Mouse (Mus musculus) small intestine, adult 2 months (tissue): ENCODE measurements around the gene Ube4b. TPM values are rescaled to one million over a fixed set of nuclear protein-coding genes. Genes with fewer than 3 reads are reported as not detected.

Experiments used
- H3K27ac ChIP-seq: fragments of 200-500 bp; 2 replicates; pipeline ENCODE4 v1.5.1; 2012; ENCODE audit warnings: low read depth, low read length, control low read depth, inconsistent platforms; ENCODE audit not compliant: insufficient read depth
- H3K27me3 ChIP-seq: fragments of 200-500 bp; 2 replicates; pipeline ENCODE4 v1.6.1; 2012; ENCODE audit warnings: mild to moderate bottlenecking, moderate library complexity, low read length, inconsistent platforms; ENCODE audit not compliant: control insufficient read depth, insufficient read depth
- H3K36me3 ChIP-seq: fragments of 200-500 bp; 2 replicates; pipeline ENCODE4 v1.6.1; 2012; ENCODE audit warnings: mild to moderate bottlenecking, low read length, control low read depth, inconsistent platforms; ENCODE audit not compliant: control insufficient read depth, insufficient read depth
- H3K4me1 ChIP-seq: fragments of 200-500 bp; 2 replicates; pipeline ENCODE4 v1.6.1; 2012; ENCODE audit warnings: low read length, inconsistent platforms, mixed read lengths; ENCODE audit not compliant: control insufficient read depth, insufficient read depth, insufficient read length
- H3K4me3 ChIP-seq: fragments of 200-500 bp; 2 replicates; pipeline ENCODE4 v1.5.1; 2012; ENCODE audit warnings: low read depth, mild to moderate bottlenecking, control low read depth, inconsistent platforms, low read length, moderate library complexity
- CTCF ChIP-seq: fragments of 200-500 bp; IDR thresholded peaks from 2 replicates; pipeline ENCODE4 v1.5.1; 2012; ENCODE audit warnings: low read depth, mild to moderate bottlenecking, control low read depth, inconsistent platforms, low read length, moderate library complexity, mixed read lengths; ENCODE audit not compliant: insufficient replicate concordance, insufficient read length; ENCODE audit errors: extremely low read depth
- POLR2A ChIP-seq: fragments of 200-500 bp; IDR thresholded peaks from 2 replicates; pipeline ENCODE4 v1.6.1; 2012; ENCODE audit warnings: low read depth, mild to moderate bottlenecking, control low read depth, inconsistent platforms, low read length, moderate library complexity
- WGBS: fragments of 180-500 bp; shearing (Covaris S2); methylation state at CpG from one replicate; pipeline ENCODE4 v1.1.7; 2018; 5-methylcytosine and 5-hydroxymethylcytosine counted together
- polyA plus RNA-seq: library from polyadenylated mRNA; depleted of rRNA; stranded (reverse); fragments of >200 nt; gene quantifications from 2 replicates; pipeline ENCODE4 v1.2.3, GENCODE M21; 2012

The Ube4b gene
- polyA plus RNA-seq, 1 experiment, result 115 TPM

DNA sequence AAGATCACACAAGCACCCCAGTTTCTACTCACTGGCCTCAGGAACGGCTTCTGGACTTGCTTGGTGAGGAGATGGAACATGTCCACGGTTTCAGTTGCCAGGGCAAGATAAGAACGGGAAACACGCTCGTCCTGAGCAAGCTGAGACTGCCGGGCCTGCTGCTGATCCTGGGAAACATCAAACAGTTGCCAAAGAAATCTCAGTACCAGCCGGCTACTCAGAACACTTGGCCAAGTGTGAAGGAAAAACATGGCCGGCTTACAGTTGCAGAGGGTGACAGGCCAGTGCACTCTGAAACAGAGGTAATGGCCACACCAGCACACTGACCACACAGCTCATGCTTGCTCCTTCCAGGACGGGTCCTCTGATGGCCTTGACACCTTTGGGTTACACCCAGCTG is 89.2 kb downstream of the Ube4b start:
- Histone ChIP-seq H3K4me3 (no peak overlapping the region), H3K27me3 (no peaks in the 10 kb centered on the region), H3K36me3 (peaks cover 59% of the 10 kb centered on the region), H3K27ac (no peak overlapping the region), H3K4me1 (peaks cover 1% of the 10 kb centered on the region; the same call in 1 of the 2 replicates)
- no peak for TF ChIP-seq POLR2A
- TF ChIP-seq CTCF, result no peak
- 72% methylated on average over 9 of the region's 9 CpGs for WGBS

DNA sequence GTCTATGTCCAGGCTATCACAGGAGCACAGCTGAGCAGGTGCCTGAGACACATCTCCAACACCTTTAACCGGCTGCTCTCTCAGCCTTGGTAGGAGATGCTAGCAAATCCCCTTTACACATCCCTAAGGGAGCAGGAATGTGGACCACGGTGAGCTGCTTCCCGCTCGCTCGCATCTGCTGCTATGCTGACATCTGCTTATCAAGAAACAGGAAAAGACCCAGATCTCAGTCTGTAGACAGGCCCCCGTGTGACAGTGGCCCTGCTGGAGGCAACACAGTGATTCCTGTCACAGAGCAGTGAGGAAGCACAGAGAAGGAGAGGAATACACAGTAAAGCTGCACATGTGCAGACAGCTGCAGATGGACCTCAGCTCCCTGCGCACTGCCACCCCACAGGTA is 90.2 kb downstream of the Ube4b start:
- peaks cover 1% of the 10 kb centered on the region; the same call in 1 of the 2 replicates for H3K4me1 ChIP-seq
- no peak overlapping the region for H3K27ac ChIP-seq
- no peak for TF ChIP-seq POLR2A
- TF ChIP-seq CTCF, result no peak
- no peaks in the 10 kb centered on the region for H3K27me3 ChIP-seq
- no peak overlapping the region for H3K4me3 ChIP-seq
- H3K36me3 ChIP-seq, result peaks cover 59% of the 10 kb centered on the region
- WGBS, result 89% methylated on average over 7 of the region's 7 CpGs

DNA sequence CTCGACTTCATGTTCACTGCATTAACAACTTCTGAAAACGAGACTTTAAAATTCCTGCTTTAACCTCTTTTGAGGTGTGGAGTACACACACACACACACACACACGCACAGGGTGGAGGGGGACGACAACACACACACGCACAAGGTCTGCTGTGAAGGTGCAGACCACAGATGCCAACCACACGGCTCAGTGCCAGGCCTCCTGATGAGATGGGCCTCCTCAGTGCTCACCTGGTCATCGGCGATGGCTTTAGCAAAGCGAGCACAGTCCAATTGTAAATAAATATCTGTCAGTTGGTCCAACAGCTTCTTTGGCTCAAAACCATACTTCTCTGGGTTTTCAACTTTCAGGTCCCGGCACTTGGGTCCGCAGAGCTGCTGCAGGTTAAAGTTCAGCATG is 91.7 kb downstream of the Ube4b start:
- no peaks in the 10 kb centered on the region for H3K27me3 ChIP-seq
- peaks cover 65% of the 10 kb centered on the region for H3K36me3 ChIP-seq
- H3K4me1 ChIP-seq, result no peaks in the 10 kb centered on the region
- no peak overlapping the region for H3K27ac ChIP-seq
- WGBS, result 94% methylated on average over 11 of the region's 11 CpGs
- TF ChIP-seq POLR2A, result no peak
- no peak for TF ChIP-seq CTCF
- no peak overlapping the region for H3K4me3 ChIP-seq

DNA sequence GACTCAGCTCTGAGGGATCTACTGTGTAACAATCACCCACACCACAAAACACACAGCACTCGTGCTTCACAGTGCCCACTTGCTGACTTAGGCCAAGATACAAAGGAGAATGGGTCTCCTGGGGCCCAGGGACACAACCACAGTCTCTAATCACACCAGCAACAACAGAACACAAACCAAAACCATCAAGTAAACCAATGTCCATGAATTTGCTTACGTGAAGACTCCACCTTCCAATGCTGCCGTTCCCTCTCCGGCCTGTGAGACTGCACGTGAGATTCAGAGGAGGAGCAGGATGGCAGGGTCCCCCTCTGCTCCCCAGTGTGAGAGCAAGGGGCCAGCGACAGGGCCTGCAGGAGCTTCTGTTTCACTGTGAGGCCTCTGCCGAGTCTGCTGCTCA is 93.8 kb downstream of the Ube4b start:
- 88% methylated on average over 7 of the region's 7 CpGs for WGBS
- Histone ChIP-seq H3K27ac (no peak overlapping the region), H3K4me3 (no peak overlapping the region), H3K27me3 (no peaks in the 10 kb centered on the region), H3K4me1 (no peaks in the 10 kb centered on the region), H3K36me3 (peaks cover 71% of the 10 kb centered on the region)
- no peak for TF ChIP-seq CTCF

DNA sequence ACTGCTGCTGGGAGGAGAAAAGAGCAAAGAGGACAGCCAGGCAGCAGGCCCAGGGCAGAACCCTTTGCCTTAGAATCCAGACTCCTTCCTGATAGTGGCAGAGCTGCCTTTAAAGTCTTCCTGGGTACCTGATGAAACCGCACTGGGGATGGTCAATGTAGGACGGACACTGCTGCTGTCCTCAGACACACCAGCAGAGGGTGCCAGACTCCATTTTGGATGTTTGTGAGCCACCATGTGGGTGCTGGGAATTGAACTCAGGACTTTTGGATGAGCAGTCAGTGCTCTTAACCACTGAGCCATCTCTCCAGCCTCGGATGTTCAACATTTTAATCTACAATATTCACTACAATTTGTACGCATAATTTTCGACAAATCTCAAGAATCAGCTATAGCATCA is 96.1 kb downstream of the Ube4b start:
- WGBS, result 94% methylated on average over 5 of the region's 5 CpGs
- Histone ChIP-seq H3K4me3 (no peak overlapping the region), H3K4me1 (no peaks in the 10 kb centered on the region), H3K27me3 (no peaks in the 10 kb centered on the region), H3K36me3 (peaks cover 56% of the 10 kb centered on the region), H3K27ac (no peak overlapping the region)
- TF ChIP-seq POLR2A, result no peak
- peak; percentile 36; the same call in 1 of the 2 replicates for TF ChIP-seq CTCF

DNA sequence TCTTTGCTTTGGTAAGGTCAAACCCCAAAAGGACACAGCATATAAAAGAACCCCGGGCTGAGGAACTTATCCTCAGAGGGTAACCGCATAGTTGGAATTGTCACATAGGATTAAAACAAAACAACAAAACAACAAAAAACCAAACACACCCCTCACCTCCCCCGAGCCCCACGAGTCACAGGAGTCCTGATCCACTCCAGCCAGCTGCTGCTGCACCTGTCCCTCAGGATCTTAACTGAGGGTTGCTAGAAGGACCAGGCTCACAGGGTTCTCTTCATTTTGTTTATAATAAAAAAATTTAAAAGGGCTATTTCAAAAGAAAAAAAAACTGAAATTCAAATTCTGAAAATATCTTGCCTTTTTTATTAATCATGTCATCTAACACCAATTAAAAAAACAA is 97.8 kb downstream of the Ube4b start:
- TF ChIP-seq CTCF (no peak), POLR2A (no peak)
- Histone ChIP-seq H3K27me3 (no peaks in the 10 kb centered on the region), H3K27ac (no peak overlapping the region), H3K4me1 (peaks cover 3% of the 10 kb centered on the region; the same call in 1 of the 2 replicates), H3K36me3 (peaks cover 40% of the 10 kb centered on the region), H3K4me3 (no peak overlapping the region)
- WGBS, result 82% methylated on average over 4 of the region's 4 CpGs

DNA sequence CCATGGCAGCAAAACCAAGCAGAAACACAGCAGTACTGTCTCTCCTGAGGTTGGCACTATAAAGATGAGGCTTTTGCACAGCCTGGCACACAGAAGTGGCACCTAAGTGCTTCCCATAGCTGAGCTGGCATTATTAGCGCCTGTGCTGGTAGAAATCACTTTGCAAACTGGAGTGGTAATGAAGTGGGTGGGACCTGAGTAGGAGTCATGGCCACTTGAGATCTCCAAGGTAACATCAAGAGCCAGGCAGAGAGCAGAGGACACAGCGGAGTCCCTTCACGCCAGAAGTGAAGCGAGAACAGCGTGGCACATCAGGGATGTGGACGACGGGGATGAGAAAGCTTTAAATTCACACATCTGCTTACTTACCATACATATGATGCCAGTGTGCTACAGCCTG is 99.3 kb downstream of the Ube4b start:
- 96% methylated on average over 7 of the region's 7 CpGs for WGBS
- TF ChIP-seq POLR2A, result no peak
- no peak for TF ChIP-seq CTCF
- Histone ChIP-seq H3K36me3 (peaks cover 33% of the 10 kb centered on the region), H3K27ac (no peak overlapping the region), H3K4me3 (no peak overlapping the region), H3K27me3 (no peaks in the 10 kb centered on the region), H3K4me1 (peaks cover 3% of the 10 kb centered on the region; the same call in 1 of the 2 replicates)
